Mouse (Mus musculus): ENCODE results near the gene Gm10408.
"Not testable (repeated sequence)": the region's sequence is repeated elsewhere in the genome, so short reads cannot be mapped to it uniquely, and the experiment has no call there.

The Gm10408 gene

DNA sequence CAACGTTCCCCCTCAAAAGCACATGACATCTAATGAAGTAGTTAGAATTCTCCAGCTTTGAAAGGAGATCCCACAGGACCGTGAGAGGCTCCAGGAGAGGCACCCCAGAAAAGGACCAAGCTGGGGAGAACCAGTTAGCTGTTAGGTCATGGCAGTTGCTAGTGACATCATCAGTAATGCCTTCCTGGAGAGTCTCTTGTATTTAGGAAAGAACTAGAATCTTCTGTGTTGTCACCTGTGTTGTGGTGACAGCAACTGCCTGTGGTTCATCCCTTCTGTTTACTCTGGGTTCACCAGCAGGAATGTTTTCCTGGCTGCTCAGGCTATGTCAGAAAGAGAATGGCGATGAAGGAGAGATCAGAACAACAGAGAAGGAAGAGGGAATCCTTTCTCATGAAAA lies at the start of gene Gm10408:
Gm10408 (plus strand) TSS at position 301 of the 400 bp plus-strand sequence.
- DNase-seq (ENCODE audit: low spot score in 2 of 2): not testable (repeated sequence)

DNA sequence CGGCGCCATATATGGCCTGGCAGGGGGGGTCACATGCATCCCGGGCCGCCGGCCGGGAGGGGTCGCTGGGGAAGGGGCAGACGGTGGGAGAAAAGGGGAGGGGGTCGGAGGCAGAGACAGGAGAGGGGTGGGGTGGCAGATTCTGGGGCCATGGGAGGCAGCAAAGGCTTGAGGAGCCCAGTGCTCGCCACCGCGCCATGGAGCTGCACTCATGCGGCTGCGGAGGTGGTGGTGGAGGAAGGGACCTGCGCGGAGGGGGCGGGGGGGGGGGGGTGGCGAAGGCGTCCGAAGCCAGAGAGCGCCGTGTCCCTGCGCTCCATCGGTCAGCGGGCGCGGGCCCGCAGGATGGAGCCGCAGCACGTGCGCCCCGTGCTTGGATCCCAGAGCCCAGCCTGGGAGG lies 36.9 kb upstream of the Gm10408 start, which contains the start of gene Gm10409:
Gm10409 (plus strand) TSS at position 301 of the 400 bp plus-strand sequence.
- DNase-seq (ENCODE audit: low spot score in 2 of 2): not testable (repeated sequence)

DNA sequence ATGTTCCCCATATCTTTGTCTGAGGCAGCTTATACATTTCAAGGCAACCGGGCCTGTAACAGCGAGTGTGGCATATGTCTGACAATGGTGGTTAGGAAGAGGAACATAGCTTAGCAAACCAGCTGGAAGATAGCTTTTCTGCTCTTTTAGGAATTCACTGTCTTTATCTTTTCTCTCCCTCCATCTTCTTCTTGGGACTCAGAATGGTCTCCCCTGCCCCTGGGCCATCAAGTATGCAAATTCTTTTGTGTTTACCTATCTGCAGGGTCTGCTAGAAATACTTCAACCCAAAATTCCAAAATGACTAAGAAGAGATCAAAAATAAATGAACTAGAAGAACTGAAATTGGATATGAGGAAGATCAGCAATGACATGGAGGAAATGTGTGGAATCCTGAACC lies 21.4 kb upstream of the Gm10408 start, which contains the start of gene Gm3005:
Gm3005 (plus strand) TSS at position 301 of the 400 bp plus-strand sequence.
- not testable (repeated sequence) for DNase-seq (ENCODE audit: low spot score in 2 of 2)

All from spleen, postnatal 4 days (tissue).